Mouse (Mus musculus): ENCODE data around the gene Tmem120b. TPM values are rescaled to one million over a fixed set of nuclear protein-coding genes. Genes with fewer than 3 reads are reported as not detected.

Tmem120b gene
- polyA plus RNA-seq, 1 experiment from 2014 or later = 9.3 TPM

DNA sequence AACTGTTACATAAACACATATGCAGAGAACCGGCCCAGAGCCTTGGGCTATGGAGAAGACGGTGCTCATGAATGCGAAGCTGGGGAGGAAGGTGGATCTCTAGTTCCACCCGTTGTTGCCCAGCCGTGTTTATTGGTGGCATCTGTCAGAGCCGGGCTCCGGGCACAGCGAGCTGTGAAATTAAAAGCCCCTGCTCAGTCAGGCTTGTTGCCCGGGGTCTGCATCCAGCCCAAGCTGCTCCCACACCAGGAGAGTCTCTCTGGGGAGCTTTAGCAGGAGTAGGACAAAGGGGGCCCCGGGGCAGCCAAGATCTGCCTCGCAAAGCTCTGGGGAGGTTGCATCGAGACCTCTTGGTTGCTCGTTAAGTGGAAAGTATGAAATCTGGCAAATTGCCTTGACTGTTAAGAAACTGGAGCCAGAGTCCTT lies 42.1 kb downstream of the Tmem120b start:
- 61% methylated on average over 13 of the region's 13 CpGs for WGBS
- 0 out of 2 replicates have a peak overlapping the region, but pooled peaks have one; percentile 25 for H3K27ac ChIP-seq (ENCODE audit: low read depth, low read length)
- no peak overlapping the region for H3K9ac ChIP-seq (ENCODE audit: low read length)
- H3K9me3 ChIP-seq (ENCODE audit: control insufficient read depth, low read length) = no peaks in the 10 kb centered on the region
- ATAC-seq (replicated peaks; ENCODE audit: low FRiP score) (no peak), DNase-seq (ENCODE audit: low spot score) (no peak)
- H3K27me3 ChIP-seq (ENCODE audit: control insufficient read depth, insufficient read depth, low read length) = no peaks in the 10 kb centered on the region
- H3K36me3 ChIP-seq (ENCODE audit: control insufficient read depth, insufficient read depth, low read length) = no peaks in the 10 kb centered on the region
- no peak overlapping the region for H3K4me2 ChIP-seq (ENCODE audit: low read depth, low read length, severe bottlenecking)
- peaks cover 7% of the 10 kb centered on the region for H3K4me1 ChIP-seq (replicated peaks; ENCODE audit: control insufficient read depth, insufficient read depth, low read length)
- no peak overlapping the region for H3K4me3 ChIP-seq (ENCODE audit: low read depth, low read length)

DNA sequence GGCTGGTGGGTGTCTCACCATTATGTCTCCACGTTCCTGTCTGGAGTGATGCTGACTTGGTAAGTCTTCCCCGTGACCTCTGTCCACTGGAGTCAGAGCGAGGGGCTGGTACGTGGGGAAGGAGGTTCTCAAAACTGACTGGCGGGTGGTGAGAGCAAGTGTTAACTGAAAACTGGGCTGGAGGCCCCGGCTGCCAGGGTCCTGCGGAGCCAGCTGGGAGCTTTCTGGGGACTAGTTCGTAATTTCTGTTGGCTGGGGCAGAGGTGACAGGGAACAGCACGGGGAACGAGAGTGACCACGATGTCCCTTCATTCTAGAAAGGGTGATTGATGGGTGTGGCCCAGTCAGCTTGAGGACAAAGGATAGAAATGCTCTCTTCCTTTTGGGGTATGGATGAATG lies 45.9 kb downstream of the Tmem120b start:
- 0 out of 2 replicates have a peak overlapping the region, but pooled peaks have one; percentile 5 for H3K9ac ChIP-seq (ENCODE audit: low read length)
- no peaks in the 10 kb centered on the region for H3K27me3 ChIP-seq (ENCODE audit: control insufficient read depth, insufficient read depth, low read length)
- H3K4me1 ChIP-seq (replicated peaks; ENCODE audit: control insufficient read depth, insufficient read depth, low read length) = peaks cover 7% of the 10 kb centered on the region
- H3K36me3 ChIP-seq (ENCODE audit: control insufficient read depth, insufficient read depth, low read length) = no peaks in the 10 kb centered on the region
- DNase-seq (ENCODE audit: low spot score) = no peak
- no peaks in the 10 kb centered on the region for H3K9me3 ChIP-seq (ENCODE audit: control insufficient read depth, low read length)
- no peak overlapping the region for H3K4me3 ChIP-seq (ENCODE audit: low read depth, low read length)
- H3K4me2 ChIP-seq (ENCODE audit: low read depth, low read length, severe bottlenecking) = no peak overlapping the region
- no peak overlapping the region for H3K27ac ChIP-seq (ENCODE audit: low read depth, low read length)
- ATAC-seq (replicated peaks; ENCODE audit: low FRiP score) = no peak
- 73% methylated on average over 11 of the region's 11 CpGs for WGBS

DNA sequence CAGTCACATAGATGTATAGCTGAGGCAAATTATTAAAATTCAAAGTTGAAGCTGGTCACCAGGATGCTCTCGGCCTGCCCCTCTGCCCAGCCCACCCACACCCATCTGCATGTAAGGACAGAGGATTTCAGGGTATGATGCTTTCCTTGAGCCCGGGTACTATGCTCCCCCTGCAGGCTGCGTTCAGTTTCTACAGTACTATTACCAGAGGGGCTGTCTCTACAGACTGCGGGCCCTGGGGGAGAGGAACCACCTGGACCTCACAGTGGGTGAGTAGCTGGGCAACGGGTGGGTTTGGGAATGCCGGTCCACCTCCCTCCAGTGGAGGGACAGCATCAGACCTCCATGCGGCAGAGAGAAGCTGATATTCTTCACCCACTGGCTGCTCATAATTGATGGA lies 46.7 kb downstream of the Tmem120b start:
- no peak overlapping the region for H3K4me2 ChIP-seq (ENCODE audit: low read depth, low read length, severe bottlenecking)
- 45% methylated on average over 7 of the region's 7 CpGs for WGBS
- no peak overlapping the region for H3K9ac ChIP-seq (ENCODE audit: low read length)
- no peaks in the 10 kb centered on the region for H3K9me3 ChIP-seq (ENCODE audit: control insufficient read depth, low read length)
- H3K4me3 ChIP-seq (ENCODE audit: low read depth, low read length) = no peak overlapping the region
- H3K27ac ChIP-seq (ENCODE audit: low read depth, low read length) = no peak overlapping the region
- H3K4me1 ChIP-seq (replicated peaks; ENCODE audit: control insufficient read depth, insufficient read depth, low read length) = peaks cover 4% of the 10 kb centered on the region; the same call in 1 of the 2 replicates
- DNase-seq (ENCODE audit: low spot score) = peak; percentile 66
- H3K36me3 ChIP-seq (ENCODE audit: control insufficient read depth, insufficient read depth, low read length) = no peaks in the 10 kb centered on the region
- no peak for ATAC-seq (replicated peaks; ENCODE audit: low FRiP score)
- H3K27me3 ChIP-seq (ENCODE audit: control insufficient read depth, insufficient read depth, low read length) = no peaks in the 10 kb centered on the region

- Histone ChIP-seq H3K36me3 (ENCODE audit: control insufficient read depth, insufficient read depth, low read length) (no peaks in the 10 kb centered on the region), H3K4me3 (ENCODE audit: low read depth, low read length) (no peak overlapping the region), H3K9ac (ENCODE audit: low read length) (no peak overlapping the region), H3K27me3 (ENCODE audit: control insufficient read depth, insufficient read depth, low read length) (no peaks in the 10 kb centered on the region), H3K27ac (ENCODE audit: low read depth, low read length) (no peak overlapping the region), H3K9me3 (ENCODE audit: control insufficient read depth, low read length) (no peaks in the 10 kb centered on the region), H3K4me2 (ENCODE audit: low read depth, low read length, severe bottlenecking) (no peak overlapping the region), H3K4me1 (replicated peaks; ENCODE audit: control insufficient read depth, insufficient read depth, low read length) (no peaks in the 10 kb centered on the region)
- WGBS = 80% methylated on average over 8 of the region's 8 CpGs
- ATAC-seq (replicated peaks; ENCODE audit: low FRiP score) (no peak), DNase-seq (ENCODE audit: low spot score) (no peak)
Measured at GRCm38 (mm10) chr5:123116080-123116479, 47.9 kb downstream of the Tmem120b start.

DNA sequence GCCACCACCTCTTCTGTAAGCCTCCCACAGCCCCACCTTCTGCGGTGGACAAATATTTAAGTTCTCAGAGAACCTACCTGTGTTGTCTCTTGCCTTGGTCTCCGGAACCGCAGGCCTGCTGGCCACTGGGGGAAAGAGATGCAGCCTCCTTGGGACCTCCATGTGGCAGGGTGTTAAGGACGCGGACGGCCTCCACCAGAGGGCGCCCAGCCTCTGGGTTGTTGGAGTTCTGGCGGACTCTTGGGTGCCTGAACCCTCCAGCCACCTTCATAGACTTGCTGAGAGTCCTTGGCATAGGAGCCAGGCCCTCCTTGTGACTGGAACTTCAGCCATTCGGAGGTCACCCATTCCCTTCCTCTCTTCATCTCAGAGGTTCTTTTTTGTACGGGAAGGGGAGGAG lies 49.0 kb downstream of the Tmem120b start:
- H3K36me3 ChIP-seq (ENCODE audit: control insufficient read depth, insufficient read depth, low read length) = no peaks in the 10 kb centered on the region
- DNase-seq (ENCODE audit: low spot score) (peak; percentile 89), ATAC-seq (replicated peaks; ENCODE audit: low FRiP score) (0 out of 2 replicates have a peak, but pooled peaks have one; percentile 56)
- H3K4me3 ChIP-seq (ENCODE audit: low read depth, low read length) = no peak overlapping the region
- H3K9ac ChIP-seq (ENCODE audit: low read length) = no peak overlapping the region; the same call in 1 of the 2 replicates
- H3K9me3 ChIP-seq (ENCODE audit: control insufficient read depth, low read length) = no peaks in the 10 kb centered on the region; the same call in 1 of the 2 replicates
- no peaks in the 10 kb centered on the region for H3K4me1 ChIP-seq (replicated peaks; ENCODE audit: control insufficient read depth, insufficient read depth, low read length)
- H3K4me2 ChIP-seq (ENCODE audit: low read depth, low read length, severe bottlenecking) = no peak overlapping the region
- no peaks in the 10 kb centered on the region for H3K27me3 ChIP-seq (ENCODE audit: control insufficient read depth, insufficient read depth, low read length)
- H3K27ac ChIP-seq (ENCODE audit: low read depth, low read length) = no peak overlapping the region
- WGBS = 15% methylated on average over 10 of the region's 10 CpGs

- DNase-seq (ENCODE audit: low spot score) (no peak), ATAC-seq (replicated peaks; ENCODE audit: low FRiP score) (no peak)
- WGBS = 91% methylated on average over 8 of the region's 8 CpGs
- Histone ChIP-seq H3K4me3 (ENCODE audit: low read depth, low read length) (no peak overlapping the region), H3K27me3 (ENCODE audit: control insufficient read depth, insufficient read depth, low read length) (no peaks in the 10 kb centered on the region), H3K9ac (ENCODE audit: low read length) (no peak overlapping the region), H3K4me2 (ENCODE audit: low read depth, low read length, severe bottlenecking) (no peak overlapping the region), H3K27ac (ENCODE audit: low read depth, low read length) (no peak overlapping the region), H3K36me3 (ENCODE audit: control insufficient read depth, insufficient read depth, low read length) (no peaks in the 10 kb centered on the region), H3K4me1 (replicated peaks; ENCODE audit: control insufficient read depth, insufficient read depth, low read length) (no peaks in the 10 kb centered on the region), H3K9me3 (ENCODE audit: control insufficient read depth, low read length) (no peaks in the 10 kb centered on the region; the same call in 1 of the 2 replicates)
Measured at GRCm38 (mm10) chr5:123117773-123118172, 49.6 kb downstream of the Tmem120b start.

- Histone ChIP-seq H3K4me3 (ENCODE audit: low read depth, low read length) (no peak overlapping the region), H3K4me2 (ENCODE audit: low read depth, low read length, severe bottlenecking) (no peak overlapping the region), H3K4me1 (replicated peaks; ENCODE audit: control insufficient read depth, insufficient read depth, low read length) (no peaks in the 10 kb centered on the region), H3K9me3 (ENCODE audit: control insufficient read depth, low read length) (no peaks in the 10 kb centered on the region; the same call in 1 of the 2 replicates), H3K27me3 (ENCODE audit: control insufficient read depth, insufficient read depth, low read length) (no peaks in the 10 kb centered on the region), H3K36me3 (ENCODE audit: control insufficient read depth, insufficient read depth, low read length) (no peaks in the 10 kb centered on the region), H3K9ac (ENCODE audit: low read length) (no peak overlapping the region), H3K27ac (ENCODE audit: low read depth, low read length) (no peak overlapping the region)
- WGBS = 79% methylated on average over 10 of the region's 10 CpGs
- DNase-seq (ENCODE audit: low spot score) (no peak), ATAC-seq (replicated peaks; ENCODE audit: low FRiP score) (no peak)
Measured at GRCm38 (mm10) chr5:123118826-123119225, 50.6 kb downstream of the Tmem120b start.

DNA sequence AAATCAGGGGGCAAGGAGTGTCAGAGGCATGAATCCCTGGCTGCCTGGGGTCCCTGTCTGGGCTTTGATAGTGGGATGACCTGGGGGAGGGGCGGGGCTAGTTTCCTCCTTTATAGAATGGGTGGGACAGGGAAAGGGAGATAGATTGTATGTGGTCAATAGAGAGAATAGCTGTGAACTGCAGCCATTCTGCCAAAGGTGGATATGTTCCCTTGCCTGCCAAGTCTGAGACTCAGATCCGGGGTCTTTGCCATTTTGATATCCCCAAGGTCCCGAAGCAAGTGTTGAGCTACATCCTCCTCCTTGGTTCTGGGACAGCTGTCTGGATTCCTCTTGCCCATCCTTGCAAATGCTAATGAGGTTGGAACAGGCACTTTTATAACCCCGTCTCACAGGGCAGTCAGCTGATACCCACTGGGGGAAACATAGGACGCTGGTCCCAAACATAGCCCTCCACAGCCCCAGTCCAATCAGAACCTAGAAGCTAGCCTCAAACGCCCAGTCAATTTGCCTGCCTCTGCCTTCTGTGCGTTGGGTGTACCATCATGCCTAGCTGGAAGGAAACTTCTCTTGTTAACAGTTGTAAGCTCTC lies 52.5 kb downstream of the Tmem120b start:
- no peaks in the 10 kb centered on the region; the same call in 1 of the 2 replicates for H3K9me3 ChIP-seq (ENCODE audit: control insufficient read depth, low read length)
- H3K36me3 ChIP-seq (ENCODE audit: control insufficient read depth, insufficient read depth, low read length) = no peaks in the 10 kb centered on the region
- H3K4me2 ChIP-seq (ENCODE audit: low read depth, low read length, severe bottlenecking) = no peak overlapping the region
- no peak overlapping the region for H3K9ac ChIP-seq (ENCODE audit: low read length)
- DNase-seq (ENCODE audit: low spot score) = no peak
- H3K27ac ChIP-seq (ENCODE audit: low read depth, low read length) = no peak overlapping the region
- no peak overlapping the region for H3K4me3 ChIP-seq (ENCODE audit: low read depth, low read length)
- no peaks in the 10 kb centered on the region for H3K4me1 ChIP-seq (replicated peaks; ENCODE audit: control insufficient read depth, insufficient read depth, low read length)
- H3K27me3 ChIP-seq (ENCODE audit: control insufficient read depth, insufficient read depth, low read length) = no peaks in the 10 kb centered on the region
- 70% methylated on average over 7 of the region's 7 CpGs for WGBS
- ATAC-seq (replicated peaks; ENCODE audit: low FRiP score) = no peak

- Histone ChIP-seq H3K4me3 (ENCODE audit: low read depth, low read length) (no peak overlapping the region), H3K4me1 (replicated peaks; ENCODE audit: control insufficient read depth, insufficient read depth, low read length) (no peaks in the 10 kb centered on the region), H3K4me2 (ENCODE audit: low read depth, low read length, severe bottlenecking) (no peak overlapping the region), H3K27ac (ENCODE audit: low read depth, low read length) (no peak overlapping the region), H3K9me3 (ENCODE audit: control insufficient read depth, low read length) (no peaks in the 10 kb centered on the region; the same call in 1 of the 2 replicates), H3K27me3 (ENCODE audit: control insufficient read depth, insufficient read depth, low read length) (no peaks in the 10 kb centered on the region), H3K9ac (ENCODE audit: low read length) (no peak overlapping the region), H3K36me3 (ENCODE audit: control insufficient read depth, insufficient read depth, low read length) (no peaks in the 10 kb centered on the region)
- 84% methylated on average over 4 of the region's 4 CpGs for WGBS
- DNase-seq (ENCODE audit: low spot score) (no peak), ATAC-seq (replicated peaks; ENCODE audit: low FRiP score) (no peak)
Measured at GRCm38 (mm10) chr5:123122181-123122580, 54.0 kb downstream of the Tmem120b start.
